Mouse (Mus musculus) naive thymus-derived CD4-positive, alpha-beta T cell, adult 2 months (primary cell): Measurements from ENCODE around the gene Lima1.
"Not testable (repeated sequence)": the region's sequence is repeated elsewhere in the genome, so short reads cannot be mapped to it uniquely, and the experiment has no call there.

Source experiments
- DNase-seq: peaks from one replicate; pipeline ENCODE4 v3.0.0-alpha.2; 2011; ENCODE audit warnings: low read depth

Gene Lima1

DNA sequence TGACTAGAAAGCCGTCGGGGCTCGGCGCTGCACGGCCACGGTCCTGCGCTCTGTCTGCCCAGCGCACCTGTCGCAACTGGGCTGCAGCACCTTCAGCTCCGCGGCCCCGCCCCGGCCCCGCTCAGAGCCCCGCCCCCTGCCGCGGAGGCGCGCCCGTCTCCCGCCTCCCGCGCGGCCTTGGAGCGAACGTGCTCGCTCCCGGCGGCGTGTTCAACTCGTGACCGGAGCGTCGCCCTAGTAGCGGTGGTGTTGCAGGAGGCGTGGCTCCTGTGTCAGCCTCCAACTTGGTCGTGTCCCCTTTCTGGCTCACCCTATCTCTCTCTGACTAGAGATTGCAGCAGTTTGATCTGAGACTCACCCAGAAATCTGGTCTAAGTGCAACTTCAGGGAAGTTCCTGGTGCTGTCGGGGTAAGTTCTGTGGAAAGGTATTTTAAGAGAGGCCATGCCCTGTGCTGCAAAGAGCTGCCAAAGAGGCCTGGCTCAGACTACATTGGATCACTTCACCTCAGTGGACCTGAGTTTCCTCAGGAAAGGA is at the start of gene Lima1:
Lima1 (minus strand) TSS at position 123 of the 536 bp plus-strand sequence.
- peak; percentile 88 for DNase-seq

GRCm38 (mm10) chr15:99919601-99920158 is 44.4 kb upstream of the Lima1 start:
- no peak for DNase-seq

GRCm38 (mm10) chr15:99917264-99917663 is 42.0 kb upstream of the Lima1 start:
- DNase-seq: no peak

GRCm38 (mm10) chr15:99914613-99915012 is 39.4 kb upstream of the Lima1 start:
- no peak for DNase-seq

- no peak for DNase-seq
These were observed 36.5 kb upstream of the Lima1 start for GRCm38 (mm10) chr15:99911785-99912184.

GRCm38 (mm10) chr15:99909339-99909996 is 34.2 kb upstream of the Lima1 start:
- peak; percentile 44 for DNase-seq

GRCm38 (mm10) chr15:99907514-99907913 is 32.3 kb upstream of the Lima1 start:
- no peak for DNase-seq

GRCm38 (mm10) chr15:99907041-99907440 is 31.8 kb upstream of the Lima1 start:
- no peak for DNase-seq

DNA sequence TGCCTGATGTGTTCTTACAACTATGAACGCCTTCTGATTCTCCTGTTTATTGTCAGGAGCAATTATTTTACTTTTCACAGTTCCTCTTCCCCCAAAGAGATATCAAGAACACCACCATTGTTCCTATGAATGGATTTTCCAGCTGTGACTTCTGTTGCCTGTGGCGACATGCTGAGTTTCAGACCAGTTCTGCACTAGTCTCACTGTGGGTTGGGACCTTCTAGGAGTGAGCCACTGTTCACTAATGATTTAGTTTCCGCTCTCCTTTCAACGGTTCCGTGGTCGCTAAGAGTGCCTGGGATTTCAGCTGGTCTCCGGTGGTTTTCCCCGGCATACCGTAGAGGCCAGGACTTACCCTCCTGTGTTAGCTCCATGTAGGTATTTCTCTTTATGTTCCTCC is 29.6 kb upstream of the Lima1 start:
- DNase-seq: no peak

DNA sequence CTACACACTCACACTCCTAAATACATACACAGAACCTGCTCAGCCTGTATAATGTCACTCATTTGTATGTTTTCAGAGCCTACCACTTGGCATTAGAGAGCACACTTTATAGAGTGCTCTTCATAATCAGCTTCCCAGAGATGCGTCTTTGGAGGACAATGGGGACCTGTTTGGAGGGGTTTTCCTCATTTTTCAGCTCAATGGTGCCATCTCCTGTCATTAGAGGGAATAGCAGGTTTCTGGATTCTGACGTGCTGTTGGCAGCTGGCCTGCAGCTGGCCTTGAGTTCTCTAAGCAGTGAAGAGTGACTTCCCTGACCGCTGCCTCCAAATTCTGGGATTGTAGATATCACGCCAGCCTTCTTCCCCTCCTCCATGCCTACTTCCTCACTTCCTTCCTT is 29.1 kb upstream of the Lima1 start:
- peak; percentile 57 for DNase-seq

GRCm38 (mm10) chr15:99903227-99903626 is 28.0 kb upstream of the Lima1 start:
- DNase-seq: no peak

- DNase-seq: no peak
These were observed 27.5 kb upstream of the Lima1 start for GRCm38 (mm10) chr15:99902786-99903185.

DNA sequence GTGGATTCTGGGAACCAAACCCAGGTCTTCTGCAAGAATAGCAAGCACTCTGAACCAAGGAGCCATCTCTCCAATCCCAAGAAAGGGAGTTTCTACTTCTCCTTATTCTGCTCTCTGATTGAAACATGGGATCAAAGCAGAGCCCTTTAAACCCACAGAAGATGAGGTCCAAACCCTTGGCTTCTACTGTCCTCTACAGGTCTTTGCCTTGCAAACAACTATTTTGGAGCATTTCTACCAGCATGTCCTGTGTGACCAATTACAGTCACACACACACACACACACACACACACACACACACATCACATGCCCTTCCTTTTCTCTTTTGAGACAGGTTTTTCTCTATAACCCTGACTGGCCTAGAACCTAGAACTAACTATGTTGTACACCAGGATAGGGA is 21.4 kb upstream of the Lima1 start:
- DNase-seq: no peak

GRCm38 (mm10) chr15:99891355-99891754 is 16.1 kb upstream of the Lima1 start:
- no peak for DNase-seq

DNA sequence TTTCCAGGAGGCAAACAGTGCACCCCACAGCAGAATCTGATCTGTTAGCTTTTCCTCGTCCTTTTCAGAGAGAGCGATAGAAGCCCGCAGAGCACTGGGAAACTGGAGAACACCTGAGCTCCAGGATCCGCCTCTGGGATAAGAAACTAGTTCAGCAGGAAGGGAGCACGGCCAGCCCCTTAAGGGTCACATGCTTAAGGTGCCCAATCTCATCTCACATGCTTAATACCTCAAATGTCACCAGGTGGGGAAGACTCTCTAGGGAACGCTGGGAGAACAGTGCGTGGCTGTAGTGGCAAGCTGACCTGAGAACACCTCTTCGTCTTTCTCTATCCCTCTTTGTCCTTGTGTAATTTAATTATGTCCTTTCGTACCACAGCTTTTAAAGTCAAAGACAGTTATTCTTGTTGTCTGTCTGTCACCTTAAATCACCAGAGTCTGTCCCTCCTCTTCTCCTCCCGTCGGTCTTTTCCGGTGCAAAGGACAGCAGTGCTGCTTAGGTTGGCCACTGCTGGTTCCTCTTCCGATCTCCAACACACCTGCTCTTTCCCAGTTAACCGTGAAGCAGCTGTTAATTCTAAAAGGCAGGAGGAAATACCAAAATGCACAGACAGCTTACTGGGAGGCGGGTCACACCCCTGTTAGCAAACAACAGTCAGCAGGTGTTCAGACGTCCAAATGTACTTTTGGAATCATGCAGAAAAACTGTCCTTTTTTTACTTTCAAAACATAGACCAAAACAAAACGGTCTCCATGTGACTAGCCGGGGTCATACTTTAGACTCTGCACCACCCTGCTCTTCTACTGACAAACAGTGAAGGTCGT is 15.4 kb upstream of the Lima1 start:
- peak; percentile 22 for DNase-seq

DNA sequence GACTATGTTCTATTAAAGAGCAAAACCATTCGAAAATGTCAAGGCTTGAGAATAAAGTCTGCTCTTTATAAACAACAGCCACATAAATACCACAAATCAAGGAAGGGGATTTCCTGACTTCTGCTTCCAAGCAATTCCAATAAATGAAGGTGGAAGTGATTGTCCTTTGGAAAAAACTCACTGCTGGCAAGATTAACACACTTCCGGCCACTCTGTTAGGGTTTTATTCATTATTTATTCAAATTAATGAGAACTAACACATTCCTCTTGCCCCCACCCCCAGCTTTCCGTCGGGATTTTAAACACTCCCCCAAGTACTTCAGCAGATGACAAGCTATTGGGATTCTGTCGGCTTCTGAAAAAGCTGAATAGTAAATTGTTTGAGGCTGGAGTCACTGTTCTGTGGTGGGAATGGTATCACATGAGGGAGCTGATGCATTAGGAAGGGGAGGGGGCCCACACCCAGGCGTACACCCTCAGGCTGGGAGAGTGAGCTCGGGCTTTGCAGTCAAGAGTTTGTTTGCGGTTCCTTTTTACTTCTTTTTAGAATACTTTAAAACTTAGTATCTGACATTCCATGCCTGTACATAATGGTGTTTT is 14.1 kb upstream of the Lima1 start:
- no peak for DNase-seq

GRCm38 (mm10) chr15:99887130-99887529 is 11.9 kb upstream of the Lima1 start:
- DNase-seq: not testable (repeated sequence)

DNA sequence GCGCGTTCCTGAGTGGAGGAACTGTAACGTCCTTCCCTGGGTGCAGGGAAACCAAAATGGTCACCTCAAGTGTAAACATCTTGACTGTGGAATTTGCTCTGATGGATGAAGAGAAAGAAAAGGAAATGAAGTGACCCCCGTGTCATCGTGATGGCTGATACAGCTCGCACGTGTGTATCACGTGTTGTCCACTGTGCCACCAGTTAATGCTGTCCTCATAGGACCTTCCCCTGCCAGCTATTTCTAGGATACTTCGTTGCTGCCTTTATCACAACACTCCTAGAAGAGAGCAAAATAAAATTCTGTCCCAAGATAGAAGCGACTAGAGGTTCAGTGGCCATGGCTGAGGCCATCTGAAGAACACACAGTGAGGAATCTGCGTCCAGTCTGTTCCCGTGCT is 8.8 kb upstream of the Lima1 start:
- no peak for DNase-seq

DNA sequence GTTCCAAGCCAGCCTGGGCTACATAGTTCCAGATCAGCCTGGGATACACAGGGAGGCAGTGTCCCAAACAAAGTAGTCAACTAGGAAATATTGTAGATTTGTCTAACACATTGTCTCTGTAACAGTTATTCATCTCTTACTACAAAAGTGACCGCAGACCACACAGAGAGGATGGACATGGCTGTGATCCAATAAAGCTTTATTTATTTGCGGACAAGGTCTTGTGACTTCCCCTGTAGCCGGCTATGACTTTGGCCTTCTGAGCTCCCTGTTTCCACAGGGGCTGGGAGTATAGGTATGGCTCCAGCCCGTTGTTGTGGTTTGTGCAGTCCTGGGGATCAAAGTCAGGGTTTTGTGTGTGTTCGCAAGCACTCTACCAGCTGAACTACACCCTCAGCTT is 3.3 kb upstream of the Lima1 start:
- DNase-seq: no peak

GRCm38 (mm10) chr15:99874612-99875333 is 483 bp downstream of the Lima1 start:
- no peak for DNase-seq

GRCm38 (mm10) chr15:99872543-99872942 is 2.7 kb downstream of the Lima1 start:
- DNase-seq: no peak

- DNase-seq: no peak
These were observed 7.6 kb downstream of the Lima1 start for GRCm38 (mm10) chr15:99867654-99868053.
